Mouse (Mus musculus): ENCODE results near the gene Aebp1.

Gene Aebp1

DNA sequence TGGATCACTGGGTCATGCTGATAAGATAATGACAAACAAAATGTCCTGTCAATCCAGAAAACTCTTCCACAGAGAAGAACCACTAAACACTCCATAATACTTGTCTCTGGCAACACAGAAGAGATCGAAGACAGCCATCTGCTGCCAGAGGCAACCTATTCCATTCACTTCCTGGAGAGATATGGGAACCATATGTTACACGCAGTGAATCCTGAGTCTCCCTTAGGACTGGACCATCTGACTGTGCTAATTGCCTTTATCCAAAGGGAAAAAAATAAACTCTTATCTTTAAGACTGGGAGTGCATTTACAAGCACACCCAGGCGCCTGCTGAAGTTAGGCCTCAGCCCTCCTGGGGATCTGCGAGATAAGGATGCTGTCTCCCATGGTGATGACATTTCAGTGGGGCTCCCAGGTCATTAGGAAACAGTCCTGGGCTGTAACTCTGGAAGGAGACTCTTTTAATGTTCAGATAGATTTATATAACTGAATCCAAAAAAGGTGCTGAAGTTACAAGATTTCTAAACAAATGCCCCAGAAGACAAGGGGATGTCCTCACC, 31.1 kb downstream of the Aebp1 start:
- DNase-seq (ENCODE audit: extremely low spot score, low read depth, low spot score): no peak

DNA sequence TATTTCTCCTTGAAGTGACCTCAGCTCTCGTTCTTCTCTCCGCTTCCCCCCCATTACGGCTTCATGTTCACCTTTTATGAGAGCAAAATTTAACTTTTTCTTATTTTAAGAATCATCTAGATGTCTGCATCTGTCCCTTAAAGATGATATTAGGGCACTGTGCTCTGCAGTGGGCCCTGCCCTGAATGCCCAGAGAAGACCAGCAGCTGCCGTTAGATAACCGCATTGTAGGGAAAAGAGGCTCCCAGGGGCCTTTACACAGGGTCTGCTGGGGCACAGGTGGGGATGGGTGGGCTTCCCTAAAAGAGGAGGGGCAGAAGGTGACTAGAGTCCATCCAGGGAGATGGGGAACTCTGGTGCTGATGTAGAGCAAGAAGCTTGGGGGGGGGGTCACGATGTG, 32.1 kb downstream of the Aebp1 start:
- no peak for DNase-seq (ENCODE audit: extremely low spot score, low read depth, low spot score)

DNA sequence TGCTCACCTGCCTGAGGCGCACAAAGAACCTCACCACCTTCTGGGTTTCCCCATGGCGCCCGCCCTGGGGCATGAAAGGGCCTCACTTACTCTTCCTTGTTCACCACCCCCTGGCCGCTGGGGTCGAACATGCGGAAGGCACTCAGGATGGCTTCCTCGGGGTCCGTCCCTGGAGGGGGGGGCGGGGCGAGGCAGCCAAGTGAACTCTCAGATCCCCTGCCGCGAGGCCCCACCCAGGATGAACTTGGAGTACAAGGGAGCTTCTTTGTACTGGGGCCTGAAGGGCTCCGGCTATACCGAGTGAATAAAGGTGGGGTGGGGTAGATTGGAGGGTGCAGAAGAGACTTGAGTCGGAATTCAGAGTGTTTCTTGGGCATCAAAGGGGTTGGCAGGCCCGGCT, 35.5 kb downstream of the Aebp1 start:
- no peak for DNase-seq (ENCODE audit: extremely low spot score, low read depth, low spot score)

- DNase-seq (ENCODE audit: extremely low spot score, low read depth, low spot score): no peak
Measured at GRCm38 (mm10) chr11:5897839-5898238, 36.1 kb downstream of the Aebp1 start.

DNA sequence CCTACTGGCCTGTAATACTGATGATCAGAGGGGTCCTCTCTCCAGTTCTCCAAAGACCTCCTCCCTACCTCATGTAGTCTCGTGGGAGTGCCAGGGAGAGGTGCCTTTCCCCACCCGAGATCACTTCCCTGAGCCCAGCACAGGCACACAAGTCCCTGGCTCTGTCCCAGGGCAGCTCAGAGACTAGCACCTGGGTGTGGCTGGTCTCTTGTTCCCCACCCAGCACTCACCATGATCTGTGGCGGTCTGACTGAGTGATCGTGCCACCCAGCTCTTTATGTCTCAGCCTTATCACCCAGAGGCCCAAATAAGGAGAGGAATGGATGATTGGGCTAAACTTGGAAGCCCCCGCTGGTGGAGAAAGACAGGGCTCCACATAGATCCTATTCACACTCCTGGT, 36.8 kb downstream of the Aebp1 start, which contains the start of gene Myl7:
TSS of gene Myl7 (minus strand) at position 252 of the 400 bp plus-strand sequence.
- no peak for DNase-seq (ENCODE audit: extremely low spot score, low read depth, low spot score)

GRCm38 (mm10) chr11:5899286-5899685, 37.5 kb downstream of the Aebp1 start:
- no peak for DNase-seq (ENCODE audit: extremely low spot score, low read depth, low spot score)

DNA sequence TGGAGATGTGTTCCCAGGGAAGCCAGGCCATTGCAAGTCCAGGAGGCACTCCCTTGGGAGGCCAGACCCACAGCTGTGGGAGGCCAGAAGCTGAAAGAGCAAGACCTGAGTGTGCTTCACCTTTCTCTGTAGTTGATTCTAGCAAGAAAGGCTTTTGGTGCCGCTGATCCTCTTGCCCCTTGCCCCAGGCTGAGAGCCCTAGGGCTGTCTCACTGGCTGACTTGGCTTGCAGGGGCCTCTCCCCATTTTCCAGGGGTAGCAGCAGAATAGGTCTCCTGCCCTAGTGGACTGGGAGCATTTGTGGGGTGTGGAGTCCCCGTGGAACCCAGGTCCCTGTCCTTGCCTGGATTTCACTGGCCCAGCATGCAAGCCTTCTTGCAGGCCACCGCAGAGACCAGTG, 39.6 kb downstream of the Aebp1 start:
- no peak for DNase-seq (ENCODE audit: extremely low spot score, low read depth, low spot score)

DNA sequence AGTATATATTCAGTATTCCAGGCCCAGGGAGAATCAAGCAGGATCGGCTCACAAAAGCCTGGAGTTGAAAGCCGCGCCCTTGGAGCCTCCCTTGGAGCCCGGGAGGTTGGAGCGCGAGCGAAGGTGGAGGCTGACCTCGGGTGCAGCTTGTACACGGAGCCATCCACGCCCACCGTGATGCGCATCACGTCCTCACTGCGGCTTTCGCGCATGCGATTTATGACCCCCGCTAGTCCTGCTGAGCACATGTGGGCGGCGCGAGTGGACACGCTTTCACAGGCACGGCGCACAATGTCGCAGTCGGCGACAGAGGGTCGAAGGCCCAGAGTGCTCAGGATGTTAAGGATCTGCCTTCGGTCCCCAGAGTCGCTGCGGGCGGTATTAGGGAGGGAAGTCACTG, 40.2 kb downstream of the Aebp1 start:
- no peak for DNase-seq (ENCODE audit: extremely low spot score, low read depth, low spot score)

DNA sequence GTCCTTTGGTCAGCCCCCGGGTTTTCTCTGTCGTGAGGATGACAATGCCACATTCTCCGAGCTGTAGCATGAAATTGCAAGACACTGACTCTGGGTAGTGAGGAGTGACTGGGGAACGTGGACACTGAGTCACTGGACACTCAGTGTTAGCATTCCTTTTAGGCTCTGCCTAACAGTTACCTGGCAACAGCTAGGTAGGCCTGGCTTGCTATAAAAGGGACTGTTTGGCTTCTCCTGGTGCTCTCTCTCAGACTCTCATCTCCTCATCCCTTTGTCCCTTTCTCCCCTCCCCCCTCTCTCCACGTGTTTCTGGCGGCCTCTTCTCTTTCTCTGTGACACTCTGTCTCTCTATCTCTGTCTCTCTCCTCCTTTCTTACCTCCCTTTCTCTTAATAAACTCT, 40.6 kb downstream of the Aebp1 start:
- no peak for DNase-seq (ENCODE audit: extremely low spot score, low read depth, low spot score)

DNA sequence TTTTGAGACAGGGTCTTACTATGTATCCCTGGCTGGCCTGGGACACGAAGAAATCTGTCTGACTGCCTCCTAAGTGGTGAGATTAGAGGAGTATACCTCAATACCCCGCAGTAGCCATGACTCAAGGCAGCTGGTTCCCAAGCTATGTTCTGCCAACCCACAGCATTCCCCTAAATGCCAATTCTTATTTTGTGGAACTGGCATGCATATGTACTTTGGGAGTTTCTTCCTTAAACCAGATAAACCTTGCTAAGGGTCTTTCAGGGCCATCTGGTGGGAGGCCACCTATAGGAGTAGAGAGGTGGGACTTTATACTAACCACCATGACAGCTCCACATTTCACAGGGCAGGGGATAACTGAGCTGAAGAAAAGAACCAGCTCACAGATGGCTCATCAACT, 42.1 kb downstream of the Aebp1 start:
- DNase-seq (ENCODE audit: extremely low spot score, low read depth, low spot score): no peak

DNA sequence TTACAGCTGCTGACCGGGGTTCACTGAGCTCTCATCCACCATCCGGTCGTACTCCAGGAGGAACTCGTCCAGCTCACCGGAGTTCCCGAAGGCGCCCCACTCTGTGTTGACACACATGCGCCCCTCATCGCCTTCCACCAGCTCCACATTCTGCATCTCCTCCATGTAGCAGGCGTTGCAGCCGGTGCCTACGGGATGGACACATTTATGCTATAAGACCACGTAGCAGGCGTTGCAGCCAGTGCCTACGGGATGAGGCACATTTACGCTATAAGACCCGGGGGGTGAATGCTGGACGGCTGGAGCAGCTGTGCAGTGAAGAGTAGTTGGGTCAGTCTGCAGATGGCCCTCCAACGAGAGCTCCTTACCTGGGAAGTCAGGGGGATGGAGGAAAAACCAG, 42.6 kb downstream of the Aebp1 start:
- no peak for DNase-seq (ENCODE audit: extremely low spot score, low read depth, low spot score)

DNA sequence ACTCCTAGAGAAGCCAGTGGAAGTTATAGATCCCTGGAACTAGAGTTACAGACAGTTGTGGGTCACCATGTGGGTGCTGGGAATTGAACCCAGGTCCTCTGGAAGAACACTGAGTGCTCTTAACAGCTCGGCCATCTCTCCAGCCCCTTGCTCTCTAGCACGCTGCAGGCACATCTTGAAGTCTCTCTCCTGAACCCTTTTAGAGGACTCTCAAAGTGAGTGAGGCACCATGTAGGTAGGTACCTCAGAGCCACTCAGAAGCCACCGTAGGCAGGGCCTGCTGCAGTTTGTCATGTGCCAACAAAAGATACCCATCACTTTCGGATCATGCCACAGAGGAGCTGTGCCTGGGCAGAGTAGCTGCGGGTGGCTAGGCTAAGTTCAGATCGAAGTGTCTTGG, 43.1 kb downstream of the Aebp1 start:
- no peak for DNase-seq (ENCODE audit: extremely low spot score, low read depth, low spot score)

DNA sequence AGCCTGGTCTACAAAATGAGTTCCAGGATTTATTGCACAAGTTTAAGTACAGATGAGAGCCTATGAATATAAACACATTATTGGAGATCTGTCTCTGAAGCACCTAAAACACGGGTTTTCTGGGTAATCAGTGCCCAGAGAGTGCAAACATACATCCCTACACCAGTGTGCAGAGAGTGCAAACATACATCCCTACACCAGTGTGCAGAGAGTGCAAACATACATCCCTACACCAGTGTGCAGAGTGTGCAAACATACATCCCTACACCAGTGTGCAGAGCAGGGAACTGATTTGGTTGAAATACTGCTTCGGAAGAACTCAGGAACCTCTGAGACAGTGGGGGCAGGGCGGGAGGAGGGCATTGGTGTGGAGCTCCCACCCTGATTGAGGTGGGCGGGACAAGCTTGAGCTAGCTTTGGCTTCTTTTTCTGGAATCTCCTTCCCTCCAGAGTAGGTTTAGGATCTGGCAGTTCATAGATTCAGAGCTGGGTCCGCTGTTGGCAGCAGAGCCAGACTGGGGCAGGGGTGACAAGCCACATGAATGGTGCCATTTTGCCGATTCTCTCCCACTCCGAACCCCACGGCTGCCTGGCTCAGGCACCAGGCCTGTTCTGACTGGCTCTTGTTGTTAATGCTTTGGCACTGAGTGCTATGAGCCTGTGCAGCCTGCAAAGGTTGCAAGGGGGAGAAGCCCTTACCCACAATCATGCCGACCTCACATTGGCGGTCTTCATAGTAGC, 44.2 kb downstream of the Aebp1 start:
- DNase-seq (ENCODE audit: extremely low spot score, low read depth, low spot score): no peak

DNA sequence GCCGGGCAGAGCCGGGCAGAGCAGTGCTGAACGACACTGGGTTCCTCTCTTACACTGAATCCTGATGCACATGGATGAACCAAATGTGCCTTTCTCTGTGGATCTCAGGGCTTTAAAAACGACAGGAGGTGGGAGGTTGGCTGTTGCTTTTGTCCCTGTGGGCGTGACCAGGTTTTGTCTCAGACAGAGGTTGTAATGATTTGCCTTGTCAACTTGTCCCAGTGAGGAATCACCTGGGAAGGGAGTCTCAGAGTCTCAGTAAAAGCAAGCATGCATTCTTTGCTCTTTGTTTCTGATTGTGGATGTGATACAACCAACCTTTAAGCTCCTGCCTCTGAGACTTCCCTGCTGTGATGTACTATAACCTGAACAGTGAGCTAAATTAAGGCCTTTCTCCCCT, 45.3 kb downstream of the Aebp1 start:
- DNase-seq (ENCODE audit: extremely low spot score, low read depth, low spot score): no peak

- no peak for DNase-seq (ENCODE audit: extremely low spot score, low read depth, low spot score)
Measured at GRCm38 (mm10) chr11:5908642-5909041, 46.9 kb downstream of the Aebp1 start.

- DNase-seq (ENCODE audit: extremely low spot score, low read depth, low spot score): no peak
Measured at GRCm38 (mm10) chr11:5912635-5913034, 50.9 kb downstream of the Aebp1 start.

DNA sequence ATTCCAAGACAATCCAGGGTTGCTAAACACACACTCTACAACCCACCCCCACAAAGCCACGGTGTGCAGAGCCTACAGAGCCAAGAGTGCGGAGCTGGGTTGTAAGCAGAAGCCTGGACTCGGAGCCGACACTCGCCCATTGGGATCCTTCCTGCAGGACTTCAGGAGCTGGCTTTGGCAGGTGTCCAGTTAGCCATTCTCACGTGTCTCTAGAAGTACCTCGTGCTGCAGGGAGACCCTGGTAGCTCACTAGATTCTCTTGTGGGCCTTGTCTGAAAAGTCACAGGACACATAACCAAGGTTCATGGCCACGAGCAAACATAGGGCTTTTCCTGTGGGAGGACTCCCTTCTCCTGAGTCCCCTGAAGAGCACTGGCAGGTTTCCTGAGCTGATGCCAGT, 51.5 kb downstream of the Aebp1 start:
- DNase-seq (ENCODE audit: extremely low spot score, low read depth, low spot score): no peak

DNA sequence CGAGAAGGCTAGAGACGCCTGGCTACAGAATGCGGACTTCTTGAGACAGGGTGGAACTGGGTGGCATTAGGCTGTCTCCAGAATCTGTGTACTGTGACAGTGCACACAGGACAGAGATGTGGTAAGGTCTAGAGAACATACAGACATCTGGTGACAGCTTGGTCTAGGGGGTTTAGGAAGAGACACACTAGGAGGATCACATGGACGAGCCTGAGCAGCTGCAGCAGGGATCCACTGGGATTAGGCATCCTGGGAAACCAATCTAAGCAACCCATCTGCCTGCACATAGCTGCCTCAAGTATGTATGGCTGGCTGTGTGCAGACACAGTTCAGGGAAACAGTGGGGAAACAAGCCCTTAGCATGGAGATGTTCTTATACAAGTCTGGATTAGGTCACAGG, 52.2 kb downstream of the Aebp1 start:
- no peak for DNase-seq (ENCODE audit: extremely low spot score, low read depth, low spot score)

- DNase-seq (ENCODE audit: extremely low spot score, low read depth, low spot score): no peak
Measured at GRCm38 (mm10) chr11:5914940-5915339, 53.2 kb downstream of the Aebp1 start.

DNA sequence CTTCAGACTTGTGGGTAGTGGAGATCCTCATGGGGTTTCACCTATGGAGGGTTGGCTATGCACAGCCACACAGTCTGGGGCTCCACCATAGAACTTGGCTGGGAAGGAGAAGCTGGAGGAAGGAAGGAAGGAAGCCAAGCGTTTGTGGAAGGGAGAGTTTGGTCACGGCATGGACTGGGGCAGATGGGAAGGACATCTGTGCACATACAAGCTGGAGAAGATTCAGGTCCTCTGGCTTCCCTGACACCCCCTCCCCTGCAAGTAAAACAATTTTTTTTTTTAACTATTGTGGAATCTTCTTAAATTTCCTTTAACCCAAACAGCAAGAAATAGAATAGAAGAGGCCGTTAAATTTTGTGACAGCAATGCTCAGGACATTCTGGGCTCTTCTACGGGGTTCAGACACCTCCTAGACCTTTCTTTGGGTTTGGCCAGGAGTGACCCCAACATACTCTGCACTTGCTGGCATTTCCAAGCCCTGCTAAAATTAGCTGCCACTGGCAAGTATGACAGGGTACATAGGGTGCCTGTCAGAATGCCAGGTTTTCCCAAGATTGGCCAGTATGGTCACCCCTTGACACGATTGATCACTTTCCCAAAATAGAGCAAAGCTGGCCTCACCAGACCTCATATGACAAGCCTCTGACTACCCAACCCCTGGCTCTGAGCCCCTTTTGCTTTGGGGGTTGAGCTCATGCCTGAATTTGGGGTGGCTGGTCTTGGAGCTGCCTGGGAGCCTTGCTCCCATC, 53.9 kb downstream of the Aebp1 start:
- no peak for DNase-seq (ENCODE audit: extremely low spot score, low read depth, low spot score)

GRCm38 (mm10) chr11:5916178-5916548, 54.4 kb downstream of the Aebp1 start:
- DNase-seq (ENCODE audit: extremely low spot score, low read depth, low spot score): no peak

DNA sequence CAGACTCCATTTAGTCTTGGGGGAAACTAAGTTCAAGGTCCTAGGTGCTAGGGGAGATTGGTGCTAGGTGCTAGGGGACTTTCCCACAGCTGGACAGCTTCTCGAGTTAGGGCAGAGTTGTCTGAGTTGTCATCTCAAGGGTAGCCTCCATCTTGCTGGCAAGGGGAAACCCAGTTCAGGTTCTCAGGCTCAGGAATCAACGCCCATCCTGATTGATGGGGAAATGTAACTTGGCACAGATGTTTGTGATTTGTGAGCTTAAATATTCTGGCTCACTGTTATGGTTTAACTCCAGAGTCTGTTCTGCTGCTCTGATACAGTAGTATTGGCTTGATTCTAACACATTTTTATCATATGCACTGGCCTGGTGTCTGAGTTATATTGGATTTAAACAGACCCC, 56.4 kb downstream of the Aebp1 start:
- no peak for DNase-seq (ENCODE audit: extremely low spot score, low read depth, low spot score)

Measured in hindlimb bud, embryonic 11.5 days (tissue).